Mouse (Mus musculus): ENCODE data around the gene Setd5. TPM values are rescaled to one million over a fixed set of nuclear protein-coding genes. Genes with fewer than 3 reads are reported as not detected.
A peak's percentile ranks its signal among the peaks of the same experiment; 100 is the strongest.

Gene Setd5
- polyA plus RNA-seq, 1 experiment from 2014 or later = 75.6 TPM

- no peaks in the 10 kb centered on the region for H3K36me3 ChIP-seq (ENCODE audit: control insufficient read depth, insufficient read depth, low read length)
- H3K4me3 ChIP-seq (ENCODE audit: low read length) = peak overlapping the region; percentile 86
- H3K4me1 ChIP-seq (replicated peaks; ENCODE audit: control insufficient read depth, insufficient read depth, low read length) = peaks cover 21% of the 10 kb centered on the region
- H3K27ac ChIP-seq (ENCODE audit: low read length) = peak overlapping the region; percentile 100
- H3K4me2 ChIP-seq (ENCODE audit: low read depth, low read length) = peak overlapping the region; percentile 68
- no peaks in the 10 kb centered on the region for H3K9me3 ChIP-seq (ENCODE audit: control insufficient read depth, low read length)
- WGBS = under 1% methylated on average over 51 of the region's 55 CpGs
- peak overlapping the region; percentile 100 for H3K9ac ChIP-seq (ENCODE audit: low read length)
- peak; percentile 88 for ATAC-seq (ENCODE audit: low read depth)
- H3K27me3 ChIP-seq (ENCODE audit: control insufficient read depth, insufficient read depth, low read depth, low read length) = no peaks in the 10 kb centered on the region
Measured at GRCm38 (mm10) chr6:113076012-113076685, 1.0 kb upstream of the Setd5 start.

GRCm38 (mm10) chr6:113077569-113078030 is 435 bp downstream of the Setd5 start:
- H3K9ac ChIP-seq (ENCODE audit: low read length) = peak overlapping the region; percentile 100
- peaks cover 32% of the 10 kb centered on the region for H3K4me1 ChIP-seq (replicated peaks; ENCODE audit: control insufficient read depth, insufficient read depth, low read length)
- H3K4me2 ChIP-seq (ENCODE audit: low read depth, low read length) = peak overlapping the region; percentile 86
- H3K27ac ChIP-seq (ENCODE audit: low read length) = peak overlapping the region; percentile 100
- H3K27me3 ChIP-seq (ENCODE audit: control insufficient read depth, insufficient read depth, low read depth, low read length) = no peaks in the 10 kb centered on the region
- no peaks in the 10 kb centered on the region for H3K36me3 ChIP-seq (ENCODE audit: control insufficient read depth, insufficient read depth, low read length)
- ATAC-seq (ENCODE audit: low read depth) = no peak
- no peaks in the 10 kb centered on the region for H3K9me3 ChIP-seq (ENCODE audit: control insufficient read depth, low read length)
- under 1% methylated on average over 27 of the region's 28 CpGs for WGBS
- peak overlapping the region; percentile 86 for H3K4me3 ChIP-seq (ENCODE audit: low read length)

- H3K4me2 ChIP-seq (ENCODE audit: low read depth, low read length) = peak overlapping the region; percentile 86
- H3K36me3 ChIP-seq (ENCODE audit: control insufficient read depth, insufficient read depth, low read length) = no peaks in the 10 kb centered on the region
- H3K4me1 ChIP-seq (replicated peaks; ENCODE audit: control insufficient read depth, insufficient read depth, low read length) = peaks cover 29% of the 10 kb centered on the region
- ATAC-seq (ENCODE audit: low read depth) = no peak
- under 1% methylated on average over 18 of the region's 18 CpGs for WGBS
- H3K27me3 ChIP-seq (ENCODE audit: control insufficient read depth, insufficient read depth, low read depth, low read length) = no peaks in the 10 kb centered on the region
- no peaks in the 10 kb centered on the region for H3K9me3 ChIP-seq (ENCODE audit: control insufficient read depth, low read length)
- peak overlapping the region; percentile 100 for H3K9ac ChIP-seq (ENCODE audit: low read length)
- H3K27ac ChIP-seq (ENCODE audit: low read length) = peak overlapping the region; percentile 100
- peak overlapping the region; percentile 86 for H3K4me3 ChIP-seq (ENCODE audit: low read length)
Measured at GRCm38 (mm10) chr6:113078031-113078721, 1.0 kb downstream of the Setd5 start.

- no peak for ATAC-seq (ENCODE audit: low read depth)
Measured at GRCm38 (mm10) chr6:113079492-113079891, 2.3 kb downstream of the Setd5 start.

GRCm38 (mm10) chr6:113082229-113082628 is 5.1 kb downstream of the Setd5 start:
- Histone ChIP-seq H3K4me1 (replicated peaks; ENCODE audit: control insufficient read depth, insufficient read depth, low read length) (peaks cover 22% of the 10 kb centered on the region), H3K4me3 (ENCODE audit: low read length) (no peak overlapping the region), H3K27me3 (ENCODE audit: control insufficient read depth, insufficient read depth, low read depth, low read length) (no peaks in the 10 kb centered on the region), H3K27ac (ENCODE audit: low read length) (no peak overlapping the region), H3K36me3 (ENCODE audit: control insufficient read depth, insufficient read depth, low read length) (no peaks in the 10 kb centered on the region), H3K9me3 (ENCODE audit: control insufficient read depth, low read length) (no peaks in the 10 kb centered on the region), H3K4me2 (ENCODE audit: low read depth, low read length) (peak overlapping the region; percentile 32), H3K9ac (ENCODE audit: low read length) (no peak overlapping the region)
- no peak for ATAC-seq (ENCODE audit: low read depth)
- 14% methylated on average over 6 of the region's 6 CpGs for WGBS

More at GRCm38 (mm10) chr6:113079492-113079891, 2.3 kb downstream of the Setd5 start:
- Histone ChIP-seq H3K4me3 (ENCODE audit: low read length) (peak overlapping the region; percentile 86), H3K36me3 (ENCODE audit: control insufficient read depth, insufficient read depth, low read length) (no peaks in the 10 kb centered on the region), H3K4me1 (replicated peaks; ENCODE audit: control insufficient read depth, insufficient read depth, low read length) (peaks cover 26% of the 10 kb centered on the region), H3K4me2 (ENCODE audit: low read depth, low read length) (peak overlapping the region; percentile 86), H3K9ac (ENCODE audit: low read length) (peak overlapping the region; percentile 56), H3K27ac (ENCODE audit: low read length) (peak overlapping the region; percentile 47), H3K9me3 (ENCODE audit: control insufficient read depth, low read length) (no peaks in the 10 kb centered on the region), H3K27me3 (ENCODE audit: control insufficient read depth, insufficient read depth, low read depth, low read length) (no peaks in the 10 kb centered on the region)
- 1% methylated on average over 3 of the region's 3 CpGs for WGBS

GRCm38 (mm10) chr6:113084590-113084989 is 7.4 kb downstream of the Setd5 start:
- H3K27me3 ChIP-seq (ENCODE audit: control insufficient read depth, insufficient read depth, low read depth, low read length) = no peaks in the 10 kb centered on the region
- no peak overlapping the region for H3K4me3 ChIP-seq (ENCODE audit: low read length)
- H3K4me1 ChIP-seq (replicated peaks; ENCODE audit: control insufficient read depth, insufficient read depth, low read length) = peaks cover 21% of the 10 kb centered on the region
- no peak for ATAC-seq (ENCODE audit: low read depth)
- H3K27ac ChIP-seq (ENCODE audit: low read length) = no peak overlapping the region
- 53% methylated on average over 4 of the region's 4 CpGs for WGBS
- no peak overlapping the region for H3K4me2 ChIP-seq (ENCODE audit: low read depth, low read length)
- no peaks in the 10 kb centered on the region for H3K36me3 ChIP-seq (ENCODE audit: control insufficient read depth, insufficient read depth, low read length)
- H3K9me3 ChIP-seq (ENCODE audit: control insufficient read depth, low read length) = no peaks in the 10 kb centered on the region
- no peak overlapping the region for H3K9ac ChIP-seq (ENCODE audit: low read length)

GRCm38 (mm10) chr6:113093206-113093605 is 16.0 kb downstream of the Setd5 start:
- Histone ChIP-seq H3K4me3 (ENCODE audit: low read length) (no peak overlapping the region), H3K27me3 (ENCODE audit: control insufficient read depth, insufficient read depth, low read depth, low read length) (no peaks in the 10 kb centered on the region), H3K9me3 (ENCODE audit: control insufficient read depth, low read length) (no peaks in the 10 kb centered on the region), H3K9ac (ENCODE audit: low read length) (no peak overlapping the region), H3K36me3 (ENCODE audit: control insufficient read depth, insufficient read depth, low read length) (no peaks in the 10 kb centered on the region), H3K4me1 (replicated peaks; ENCODE audit: control insufficient read depth, insufficient read depth, low read length) (peaks cover 3% of the 10 kb centered on the region), H3K27ac (ENCODE audit: low read length) (no peak overlapping the region), H3K4me2 (ENCODE audit: low read depth, low read length) (no peak overlapping the region)
- no peak for ATAC-seq (ENCODE audit: low read depth)
- 67% methylated on average over 3 of the region's 3 CpGs for WGBS

- H3K27me3 ChIP-seq (ENCODE audit: control insufficient read depth, insufficient read depth, low read depth, low read length) = no peaks in the 10 kb centered on the region
- no peak for ATAC-seq (ENCODE audit: low read depth)
- H3K27ac ChIP-seq (ENCODE audit: low read length) = no peak overlapping the region
- peaks cover 7% of the 10 kb centered on the region for H3K4me1 ChIP-seq (replicated peaks; ENCODE audit: control insufficient read depth, insufficient read depth, low read length)
- H3K4me3 ChIP-seq (ENCODE audit: low read length) = no peak overlapping the region
- H3K9me3 ChIP-seq (ENCODE audit: control insufficient read depth, low read length) = no peaks in the 10 kb centered on the region
- H3K9ac ChIP-seq (ENCODE audit: low read length) = no peak overlapping the region
- WGBS = 83% methylated on average over 1 of the region's 1 CpGs
- H3K4me2 ChIP-seq (ENCODE audit: low read depth, low read length) = no peak overlapping the region
- H3K36me3 ChIP-seq (ENCODE audit: control insufficient read depth, insufficient read depth, low read length) = no peaks in the 10 kb centered on the region
Measured at GRCm38 (mm10) chr6:113095547-113095946, 18.4 kb downstream of the Setd5 start.

GRCm38 (mm10) chr6:113097662-113098061 is 20.5 kb downstream of the Setd5 start:
- no peaks in the 10 kb centered on the region for H3K36me3 ChIP-seq (ENCODE audit: control insufficient read depth, insufficient read depth, low read length)
- H3K4me2 ChIP-seq (ENCODE audit: low read depth, low read length) = no peak overlapping the region
- no peak overlapping the region for H3K27ac ChIP-seq (ENCODE audit: low read length)
- peaks cover 10% of the 10 kb centered on the region for H3K4me1 ChIP-seq (replicated peaks; ENCODE audit: control insufficient read depth, insufficient read depth, low read length)
- no peaks in the 10 kb centered on the region for H3K27me3 ChIP-seq (ENCODE audit: control insufficient read depth, insufficient read depth, low read depth, low read length)
- H3K4me3 ChIP-seq (ENCODE audit: low read length) = no peak overlapping the region
- no peaks in the 10 kb centered on the region for H3K9me3 ChIP-seq (ENCODE audit: control insufficient read depth, low read length)
- 85% methylated on average over 5 of the region's 5 CpGs for WGBS
- ATAC-seq (ENCODE audit: low read depth) = no peak
- no peak overlapping the region for H3K9ac ChIP-seq (ENCODE audit: low read length)

Measured in lung, embryonic 16.5 days (tissue).